Comparison of ENCODE assay signal across 25 mouse cellular contexts in the genomic region with DNA sequence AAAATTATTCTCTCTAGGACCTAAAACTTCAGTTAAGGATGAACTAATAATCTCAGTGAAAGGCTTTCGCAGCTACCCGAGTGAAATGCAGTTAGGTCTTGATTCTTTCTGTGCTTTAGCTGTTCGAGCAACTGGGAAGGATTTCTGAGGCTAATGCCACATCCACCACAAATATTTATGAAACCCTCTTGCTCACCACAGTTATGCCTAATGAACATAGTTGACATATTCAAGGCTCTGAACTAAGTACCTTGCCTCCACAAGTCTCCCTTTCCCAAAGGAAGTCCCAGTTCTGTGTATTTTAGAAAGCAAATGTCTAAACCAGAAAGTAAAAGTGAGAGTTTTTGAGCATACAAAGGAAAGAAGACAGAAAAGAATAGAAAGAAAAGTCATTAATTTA.
A peak's percentile ranks its signal among the peaks of the same experiment; 100 is the strongest.
DNase-seq lines count a peak whose midpoint lies in the region; ATAC-seq and TF ChIP-seq lines count a peak whose summit lies in the region.
"Had no signal": no experiment of that assay in that cellular context is flagged by ENCODE, and none has a peak within 500 bp of the region (broad histone marks: within the 10 kb centered on the region; RNA-seq: fewer than 3 reads in every experiment).

No protein-coding gene starts in this region.

- no peak for TF ChIP-seq POLR2A in lung, adult 2 months (IDR thresholded peaks at IDR 0.05; ENCODE audit: borderline replicate concordance, extremely low read depth, low read depth, low read length)

- no peak for TF ChIP-seq CTCF in lung, adult 2 months (IDR thresholded peaks at IDR 0.05; ENCODE audit: insufficient read depth, low read length)

- no peaks in the 10 kb centered on the region for H3K27me3 ChIP-seq in embryonic facial prominence, embryonic 14.5 days (replicated peaks; ENCODE audit: control insufficient read depth, insufficient read depth, low read length)
- H3K27me3 ChIP-seq in embryonic facial prominence, embryonic 10.5 days (replicated peaks; ENCODE audit: low read depth, poor library complexity, severe bottlenecking), result no peaks in the 10 kb centered on the region
- H3K27me3 ChIP-seq: embryonic facial prominence, embryonic 15.5 days; forebrain, embryonic 13.5 days; hindbrain, embryonic 12.5 days; hindbrain, embryonic 15.5 days had no signal

- no peaks in the 10 kb centered on the region for H3K4me1 ChIP-seq in embryonic facial prominence, embryonic 14.5 days (ENCODE audit: control insufficient read depth, insufficient read depth, low read length)
- H3K4me1 ChIP-seq in embryonic facial prominence, embryonic 10.5 days, result 0 out of 2 replicates have a peak, but pooled peaks cover 3% of the 10 kb centered on the region
- no peaks in the 10 kb centered on the region for H3K4me1 ChIP-seq in lung, adult 2 months (ENCODE audit: control insufficient read depth, insufficient read depth, low read length)
- H3K4me1 ChIP-seq: embryonic facial prominence, embryonic 15.5 days; hindbrain, embryonic 15.5 days had no signal

- H3K36me3 ChIP-seq in embryonic facial prominence, embryonic 14.5 days (ENCODE audit: control insufficient read depth, insufficient read depth, low read length), result no peaks in the 10 kb centered on the region
- no peaks in the 10 kb centered on the region for H3K36me3 ChIP-seq in embryonic facial prominence, embryonic 10.5 days (replicated peaks)
- H3K36me3 ChIP-seq: embryonic facial prominence, embryonic 15.5 days; hindbrain, embryonic 12.5 days; hindbrain, embryonic 15.5 days had no signal

- ATAC-seq in embryonic facial prominence, embryonic 14.5 days (ENCODE audit: low read depth), result no peak
- ATAC-seq: CD4-positive, CD25-positive, alpha-beta regulatory T cell, adult 4 months; forebrain, postnatal 0 days; intestine, postnatal 0 days had no signal

- H3K27ac ChIP-seq in embryonic facial prominence, embryonic 14.5 days (replicated peaks; ENCODE audit: low read depth, low read length), result no peak overlapping the region
- H3K27ac ChIP-seq in embryonic facial prominence, embryonic 10.5 days (replicated peaks), result no peak overlapping the region
- H3K27ac ChIP-seq: embryonic facial prominence, embryonic 15.5 days; forebrain, embryonic 13.5 days; gastrocnemius, adult 2 months; hindbrain, embryonic 12.5 days; hindbrain, embryonic 15.5 days had no signal

- DNase-seq in embryonic facial prominence, embryonic 14.5 days (ENCODE audit: low spot score), result peak; percentile 14
- no peak for DNase-seq in embryonic facial prominence, embryonic 10.5 days (ENCODE audit: low spot score)
- peak; percentile 32 for DNase-seq in lung, postnatal 25 days (ENCODE audit: low spot score)
- DNase-seq in lung, adult 2 months, result no peak
- DNase-seq in Muller cell, postnatal 12 days (ENCODE audit: inconsistent ontology term), result peak; percentile 83
- DNase-seq in fibroblast of lung, adult 2 months (ENCODE audit: low read depth), result peak; percentile 59
- DNase-seq in cerebellum, postnatal 10 days, result no peak
- DNase-seq in embryo, embryonic 10 days (ENCODE audit: low spot score), result no peak
- DNase-seq: adrenal gland, adult 2 months; adrenal gland, postnatal 14 days; cerebellum, adult 11-12 months; cerebellum, adult 8-10 months; cerebellum, postnatal 14 days; embryo, embryonic 11 days; forebrain, postnatal 0 days; gastrocnemius, adult 2 months; gastrocnemius, postnatal 14 days; heart, adult 11 months had no signal

- no peak overlapping the region for H3K4me3 ChIP-seq in embryonic facial prominence, embryonic 14.5 days (ENCODE audit: low read depth, low read length)
- H3K4me3 ChIP-seq in embryonic facial prominence, embryonic 10.5 days, result no peak overlapping the region
- H3K4me3 ChIP-seq in lung, adult 2 months (replicated peaks; ENCODE audit: extremely low read depth, low read depth, low read length), result no peak overlapping the region
- H3K4me3 ChIP-seq: embryonic facial prominence, embryonic 15.5 days; forebrain, embryonic 13.5 days; gastrocnemius, adult 2 months; hindbrain, embryonic 12.5 days; hindbrain, embryonic 15.5 days had no signal

- no peak overlapping the region for H3K4me2 ChIP-seq in embryonic facial prominence, embryonic 14.5 days (ENCODE audit: low read depth, low read length)
- H3K4me2 ChIP-seq: embryonic facial prominence, embryonic 15.5 days; forebrain, embryonic 13.5 days; heart, embryonic 11.5 days; hindbrain, embryonic 12.5 days; hindbrain, embryonic 15.5 days had no signal

- 62% methylated on average over 3 of the region's 3 CpGs for WGBS in embryonic facial prominence, embryonic 14.5 days
- 92% methylated on average over 3 of the region's 3 CpGs for WGBS in embryonic facial prominence, embryonic 10.5 days
- 74% methylated on average over 3 of the region's 3 CpGs for WGBS in lung, adult 2 months

- H3K9me3 ChIP-seq in embryonic facial prominence, embryonic 14.5 days (ENCODE audit: control insufficient read depth, low read length), result no peaks in the 10 kb centered on the region
- H3K9me3 ChIP-seq in embryonic facial prominence, embryonic 10.5 days, result no peaks in the 10 kb centered on the region
- H3K9me3 ChIP-seq: embryonic facial prominence, embryonic 15.5 days; forebrain, embryonic 13.5 days; hindbrain, embryonic 12.5 days; hindbrain, embryonic 15.5 days had no signal

- H3K9ac ChIP-seq in embryonic facial prominence, embryonic 14.5 days (ENCODE audit: low read depth, low read length), result no peak overlapping the region
- H3K9ac ChIP-seq: embryonic facial prominence, embryonic 15.5 days; forebrain, embryonic 13.5 days; forebrain, postnatal 0 days; hindbrain, embryonic 12.5 days; hindbrain, embryonic 15.5 days had no signal

Comparison
In these comparisons a context has a peak if more than half of its experiments do, and no peak if none do; other contexts are left out.
1. DNase-seq: peak in embryonic facial prominence, embryonic 14.5 days (single experiment), lung, postnatal 25 days (single experiment), Muller cell, postnatal 12 days (single experiment) and fibroblast of lung, adult 2 months (single experiment); none in embryonic facial prominence, embryonic 10.5 days (single experiment), lung, adult 2 months (single experiment), cerebellum, postnatal 10 days (0 of 2) and embryo, embryonic 10 days (single experiment).